Mouse (Mus musculus) brain, embryonic 14.5 days (tissue): ENCODE results near the gene Lrrc17. TPM values are rescaled to one million over a fixed set of nuclear protein-coding genes. Genes with fewer than 3 reads are reported as not detected.
A peak's percentile ranks its signal among the peaks of the same experiment; 100 is the strongest.

ENCODE experiments used
- DNase-seq: peaks from one replicate; pipeline ENCODE4 v3.0.0-alpha.2; 2011; ENCODE audit warnings: low read depth
- CTCF ChIP-seq: fragments of 200-500 bp; IDR thresholded peaks from 2 replicates; pipeline ENCODE4 v1.5.1; 2012; ENCODE audit warnings: inconsistent platforms, mild to moderate bottlenecking, moderate library complexity, borderline replicate concordance; ENCODE audit not compliant: insufficient read depth, insufficient read length; ENCODE audit errors: extremely low read depth
- POLR2A ChIP-seq: fragments of 200-500 bp; IDR thresholded peaks from 2 replicates; pipeline ENCODE4 v1.6.1; 2012; ENCODE audit warnings: mild to moderate bottlenecking, inconsistent platforms, borderline replicate concordance; ENCODE audit not compliant: poor library complexity, insufficient read depth, insufficient read length, severe bottlenecking; ENCODE audit errors: extremely low read depth
- polyA plus RNA-seq: library from polyadenylated mRNA; depleted of rRNA; stranded (reverse); fragments of >200 nt; gene quantifications from 2 replicates; pipeline ENCODE4 v1.2.3, GENCODE M21; 2012; rRNA removed

Lrrc17 gene
- 6.6 and 12.2 TPM in 2 replicates for polyA plus RNA-seq

- peak; percentile 68 for DNase-seq
- TF ChIP-seq POLR2A (no peak), CTCF (no peak)
These were observed at the start of gene Lrrc17 for GRCm38 (mm10) chr5:21543409-21544201. TSS of gene Lrrc17 (plus strand) at chr5:21543559.

- DNase-seq = no peak
- TF ChIP-seq POLR2A (no peak), CTCF (no peak)
These were observed 48.6 kb upstream of the Lrrc17 start for GRCm38 (mm10) chr5:21494781-21495180.

- no peak for TF ChIP-seq CTCF
- TF ChIP-seq POLR2A = no peak
- peak; percentile 60 for DNase-seq
These were observed 47.0 kb upstream of the Lrrc17 start for GRCm38 (mm10) chr5:21496321-21496720.

GRCm38 (mm10) chr5:21496881-21497280, 46.5 kb upstream of the Lrrc17 start:
- TF ChIP-seq CTCF (no peak), POLR2A (no peak)
- no peak for DNase-seq

GRCm38 (mm10) chr5:21498490-21498889, 44.9 kb upstream of the Lrrc17 start:
- no peak for DNase-seq
- TF ChIP-seq CTCF (no peak), POLR2A (no peak)

- TF ChIP-seq CTCF = no peak
- TF ChIP-seq POLR2A = no peak
- DNase-seq = no peak
These were observed 44.4 kb upstream of the Lrrc17 start for GRCm38 (mm10) chr5:21498925-21499324.

GRCm38 (mm10) chr5:21500133-21500532, 43.2 kb upstream of the Lrrc17 start:
- no peak for DNase-seq
- no peak for TF ChIP-seq CTCF
- TF ChIP-seq POLR2A = no peak

GRCm38 (mm10) chr5:21500941-21501340, 42.4 kb upstream of the Lrrc17 start:
- TF ChIP-seq POLR2A = no peak
- TF ChIP-seq CTCF = no peak
- peak; percentile 27 for DNase-seq

- DNase-seq = no peak
- no peak for TF ChIP-seq CTCF
- no peak for TF ChIP-seq POLR2A
These were observed 40.3 kb upstream of the Lrrc17 start for GRCm38 (mm10) chr5:21502936-21503610.

- DNase-seq = no peak
- TF ChIP-seq CTCF (no peak), POLR2A (no peak)
These were observed 38.2 kb upstream of the Lrrc17 start for GRCm38 (mm10) chr5:21505159-21505558.

- no peak for DNase-seq
- TF ChIP-seq CTCF = no peak
- no peak for TF ChIP-seq POLR2A
These were observed 36.5 kb upstream of the Lrrc17 start for GRCm38 (mm10) chr5:21506887-21507286.
